In genomic region chr2:173170715-173171114, GRCm38 (mm10) we compare ENCODE assay signal across 9 mouse cellular contexts. TPM values are rescaled to one million over a fixed set of nuclear protein-coding genes. Genes with fewer than 3 reads are reported as not detected.
DNase-seq lines count a peak whose midpoint lies in the region; ATAC-seq and TF ChIP-seq lines count a peak whose summit lies in the region.
"Had no signal": no experiment of that assay in that cellular context is flagged by ENCODE, and none has a peak within 500 bp of the region (broad histone marks: within the 10 kb centered on the region; RNA-seq: fewer than 3 reads in every experiment).

No protein-coding gene starts in this region.

- no peak overlapping the region for H3K27ac ChIP-seq in forebrain, postnatal 0 days (ENCODE audit: low read depth, low read length)
- H3K27ac ChIP-seq in forebrain, embryonic 12.5 days, result no peak overlapping the region
- peak overlapping the region; percentile 97; the same call in 1 of the 2 replicates for H3K27ac ChIP-seq in midbrain, embryonic 12.5 days (replicated peaks)
- no peak overlapping the region for H3K27ac ChIP-seq in midbrain, embryonic 16.5 days (ENCODE audit: low read length)
- peak overlapping the region; percentile 42; the same call in 1 of the 2 replicates for H3K27ac ChIP-seq in kidney, embryonic 15.5 days
- 0 out of 2 replicates have a peak overlapping the region, but pooled peaks have one; percentile 67 for H3K27ac ChIP-seq in neural tube, embryonic 15.5 days (replicated peaks)
- H3K27ac ChIP-seq: liver, embryonic 15.5 days had no signal

- H3K4me3 ChIP-seq in forebrain, postnatal 0 days (ENCODE audit: low read depth, low read length), result no peak overlapping the region
- H3K4me3 ChIP-seq in forebrain, embryonic 12.5 days (replicated peaks), result no peak overlapping the region
- no peak overlapping the region for H3K4me3 ChIP-seq in midbrain, embryonic 12.5 days
- no peak overlapping the region for H3K4me3 ChIP-seq in midbrain, embryonic 16.5 days (ENCODE audit: low read depth, low read length)
- H3K4me3 ChIP-seq in kidney, embryonic 15.5 days (replicated peaks), result no peak overlapping the region
- H3K4me3 ChIP-seq in neural tube, embryonic 15.5 days (replicated peaks), result no peak overlapping the region
- H3K4me3 ChIP-seq: liver, embryonic 15.5 days had no signal

- no peaks in the 10 kb centered on the region for H3K9me3 ChIP-seq in forebrain, postnatal 0 days (ENCODE audit: low read length)
- no peaks in the 10 kb centered on the region for H3K9me3 ChIP-seq in forebrain, embryonic 12.5 days
- peaks cover 4% of the 10 kb centered on the region; the same call in 1 of the 2 replicates for H3K9me3 ChIP-seq in midbrain, embryonic 12.5 days
- H3K9me3 ChIP-seq in midbrain, embryonic 16.5 days (replicated peaks; ENCODE audit: control insufficient read depth, low read length, poor library complexity, severe bottlenecking), result no peaks in the 10 kb centered on the region
- H3K9me3 ChIP-seq in kidney, embryonic 15.5 days (replicated peaks), result no peaks in the 10 kb centered on the region; the same call in 1 of the 2 replicates
- no peaks in the 10 kb centered on the region for H3K9me3 ChIP-seq in neural tube, embryonic 15.5 days (replicated peaks)
- H3K9me3 ChIP-seq: liver, embryonic 15.5 days had no signal

- H3K9ac ChIP-seq in forebrain, postnatal 0 days, result no peak overlapping the region
- no peak overlapping the region for H3K9ac ChIP-seq in forebrain, embryonic 12.5 days
- no peak overlapping the region for H3K9ac ChIP-seq in midbrain, embryonic 12.5 days (replicated peaks)
- no peak overlapping the region for H3K9ac ChIP-seq in midbrain, embryonic 16.5 days (ENCODE audit: low read depth, low read length)
- H3K9ac ChIP-seq in kidney, embryonic 15.5 days, result no peak overlapping the region
- H3K9ac ChIP-seq in neural tube, embryonic 15.5 days (replicated peaks), result no peak overlapping the region
- H3K9ac ChIP-seq: liver, embryonic 15.5 days had no signal

- peaks cover 12% of the 10 kb centered on the region for H3K27me3 ChIP-seq in forebrain, postnatal 0 days (ENCODE audit: insufficient read depth, low read length)
- peaks cover 27% of the 10 kb centered on the region for H3K27me3 ChIP-seq in forebrain, embryonic 12.5 days
- no peaks in the 10 kb centered on the region; the same call in 1 of the 2 replicates for H3K27me3 ChIP-seq in midbrain, embryonic 12.5 days
- H3K27me3 ChIP-seq in midbrain, embryonic 16.5 days (ENCODE audit: control insufficient read depth, insufficient read depth, low read depth, low read length), result 0 out of 2 replicates have a peak, but pooled peaks cover 3% of the 10 kb centered on the region
- peaks cover 76% of the 10 kb centered on the region for H3K27me3 ChIP-seq in kidney, embryonic 15.5 days
- H3K27me3 ChIP-seq in neural tube, embryonic 15.5 days (replicated peaks), result peaks cover 8% of the 10 kb centered on the region; the same call in 1 of the 2 replicates

- no peak for ATAC-seq in forebrain, postnatal 0 days
- no peak for ATAC-seq in forebrain, embryonic 12.5 days (ENCODE audit: low FRiP score)
- ATAC-seq in midbrain, embryonic 12.5 days (ENCODE audit: low FRiP score, low read depth), result no peak
- no peak for ATAC-seq in midbrain, embryonic 16.5 days
- ATAC-seq in kidney, embryonic 15.5 days (replicated peaks; ENCODE audit: low FRiP score), result no peak
- no peak for ATAC-seq in neural tube, embryonic 15.5 days (ENCODE audit: low FRiP score)

- H3K4me1 ChIP-seq in forebrain, postnatal 0 days (ENCODE audit: insufficient read depth), result peaks cover 28% of the 10 kb centered on the region
- H3K4me1 ChIP-seq in forebrain, embryonic 12.5 days, result peaks cover 36% of the 10 kb centered on the region
- peaks cover 36% of the 10 kb centered on the region for H3K4me1 ChIP-seq in midbrain, embryonic 12.5 days
- peaks cover 28% of the 10 kb centered on the region for H3K4me1 ChIP-seq in midbrain, embryonic 16.5 days (ENCODE audit: control insufficient read depth, insufficient read depth, low read length)
- peaks cover 58% of the 10 kb centered on the region for H3K4me1 ChIP-seq in kidney, embryonic 15.5 days
- H3K4me1 ChIP-seq in neural tube, embryonic 15.5 days, result peaks cover 63% of the 10 kb centered on the region

- no peak for DNase-seq in forebrain, postnatal 0 days
- DNase-seq in natural killer cell, adult 2 months (ENCODE audit: low spot score in 2 of 2), result no peak
- DNase-seq in thymus, postnatal 10 days (ENCODE audit: low spot score in 2 of 2), result no peak

- H3K36me3 ChIP-seq in forebrain, postnatal 0 days (ENCODE audit: insufficient read depth), result no peaks in the 10 kb centered on the region
- H3K36me3 ChIP-seq in forebrain, embryonic 12.5 days (replicated peaks), result no peaks in the 10 kb centered on the region
- H3K36me3 ChIP-seq in midbrain, embryonic 12.5 days, result no peaks in the 10 kb centered on the region
- H3K36me3 ChIP-seq in midbrain, embryonic 16.5 days (ENCODE audit: control insufficient read depth, insufficient read depth, low read length), result no peaks in the 10 kb centered on the region
- no peaks in the 10 kb centered on the region for H3K36me3 ChIP-seq in kidney, embryonic 15.5 days
- no peaks in the 10 kb centered on the region for H3K36me3 ChIP-seq in neural tube, embryonic 15.5 days
- H3K36me3 ChIP-seq: liver, embryonic 15.5 days had no signal

- 63% methylated on average over 2 of the region's 2 CpGs for WGBS in forebrain, postnatal 0 days
- 60% methylated on average over 2 of the region's 2 CpGs for WGBS in forebrain, embryonic 12.5 days
- WGBS in midbrain, embryonic 12.5 days, result 65% methylated on average over 2 of the region's 2 CpGs
- WGBS in midbrain, embryonic 16.5 days, result 61% methylated on average over 2 of the region's 2 CpGs
- 55% methylated on average over 2 of the region's 2 CpGs for WGBS in kidney, embryonic 15.5 days
- WGBS in neural tube, embryonic 15.5 days, result 36% methylated on average over 2 of the region's 2 CpGs

- no peak overlapping the region for H3K4me2 ChIP-seq in forebrain, postnatal 0 days (ENCODE audit: low read depth)
- H3K4me2 ChIP-seq in forebrain, embryonic 12.5 days, result no peak overlapping the region
- H3K4me2 ChIP-seq in midbrain, embryonic 12.5 days (replicated peaks), result no peak overlapping the region
- no peak overlapping the region for H3K4me2 ChIP-seq in midbrain, embryonic 16.5 days (ENCODE audit: low read length)
- H3K4me2 ChIP-seq in kidney, embryonic 15.5 days, result no peak overlapping the region
- no peak overlapping the region for H3K4me2 ChIP-seq in neural tube, embryonic 15.5 days

- peak; percentile 42 for TF ChIP-seq CTCF in forebrain, postnatal 0 days (IDR thresholded peaks at IDR 0.05; ENCODE audit: low read depth)

RNA-seq across cellular contexts. Expression of gene Pck1, which starts 17.9 kb away (rescaled TPM):
- not detected in 2 replicates for total RNA-seq in forebrain, postnatal 0 days (2014; rRNA removed)
- not detected in 2 replicates for polyA plus RNA-seq in forebrain, postnatal 0 days (2015; fragmentation: Nextera tagmentation; extraction: Ambion mirVana)
- not detected in 2 replicates for polyA plus RNA-seq in forebrain, embryonic 12.5 days (2016; fragmentation: Nextera tagmentation; extraction: Ambion mirVana)
- polyA plus RNA-seq in midbrain, embryonic 12.5 days (2016; fragmentation: Nextera tagmentation; extraction: Ambion mirVana), result not detected in 2 replicates
- polyA plus RNA-seq in midbrain, embryonic 16.5 days (2015; fragmentation: Nextera tagmentation; extraction: Ambion mirVana), result not detected in 2 replicates
- 17.9 and 18.0 TPM in 2 replicates for polyA plus RNA-seq in kidney, embryonic 15.5 days (2015; fragmentation: Nextera tagmentation; extraction: Ambion mirVana)
- 0.34 TPM in 1 of 2 replicates, not detected in the other for polyA plus RNA-seq in neural tube, embryonic 15.5 days (2015; fragmentation: Nextera tagmentation; extraction: Ambion mirVana)

RNA-seq across cellular contexts. Expression of gene Zbp1, which starts 48.0 kb away (rescaled TPM):
- 0.52 TPM in 1 of 2 replicates, not detected in the other for total RNA-seq in forebrain, postnatal 0 days (2014; rRNA removed)
- polyA plus RNA-seq in forebrain, postnatal 0 days (2015; fragmentation: Nextera tagmentation; extraction: Ambion mirVana), result 0.44 and 0.45 TPM in 2 replicates
- polyA plus RNA-seq in forebrain, embryonic 12.5 days (2016; fragmentation: Nextera tagmentation; extraction: Ambion mirVana), result 0.34 TPM in 1 of 2 replicates, not detected in the other
- polyA plus RNA-seq in midbrain, embryonic 12.5 days (2016; fragmentation: Nextera tagmentation; extraction: Ambion mirVana), result 0.63 and 0.80 TPM in 2 replicates
- polyA plus RNA-seq in midbrain, embryonic 16.5 days (2015; fragmentation: Nextera tagmentation; extraction: Ambion mirVana), result 0.30 TPM in 1 of 2 replicates, not detected in the other
- polyA plus RNA-seq in kidney, embryonic 15.5 days (2015; fragmentation: Nextera tagmentation; extraction: Ambion mirVana), result 0.40 and 0.64 TPM in 2 replicates
- 0.08 and 3.6 TPM in 2 replicates for polyA plus RNA-seq in neural tube, embryonic 15.5 days (2015; fragmentation: Nextera tagmentation; extraction: Ambion mirVana)

RNA-seq across cellular contexts. Expression of gene Ctcfl, which starts 51.4 kb away (rescaled TPM):
- total RNA-seq in forebrain, postnatal 0 days (2014; rRNA removed), result not detected in 2 replicates
- polyA plus RNA-seq in forebrain, postnatal 0 days (2015; fragmentation: Nextera tagmentation; extraction: Ambion mirVana), result 0.06 TPM in 1 of 2 replicates, not detected in the other
- polyA plus RNA-seq in forebrain, embryonic 12.5 days (2016; fragmentation: Nextera tagmentation; extraction: Ambion mirVana), result 0.09 TPM in 1 of 2 replicates, not detected in the other
- 0.07 TPM in 1 of 2 replicates, not detected in the other for polyA plus RNA-seq in midbrain, embryonic 12.5 days (2016; fragmentation: Nextera tagmentation; extraction: Ambion mirVana)
- 0.06 and 0.11 TPM in 2 replicates for polyA plus RNA-seq in midbrain, embryonic 16.5 days (2015; fragmentation: Nextera tagmentation; extraction: Ambion mirVana)
- 0.12 and 0.21 TPM in 2 replicates for polyA plus RNA-seq in kidney, embryonic 15.5 days (2015; fragmentation: Nextera tagmentation; extraction: Ambion mirVana)
- polyA plus RNA-seq in neural tube, embryonic 15.5 days (2015; fragmentation: Nextera tagmentation; extraction: Ambion mirVana), result 0.09 and 0.10 TPM in 2 replicates

Comparison
In these comparisons a context has a peak if more than half of its experiments do, and no peak if none do; other contexts are left out.
1. H3K27ac ChIP-seq: peak in midbrain, embryonic 12.5 days (single experiment), kidney, embryonic 15.5 days (single experiment) and neural tube, embryonic 15.5 days (single experiment); none in forebrain, postnatal 0 days (single experiment), forebrain, embryonic 12.5 days (single experiment) and midbrain, embryonic 16.5 days (single experiment).
2. RNA of gene Pck1, which starts 17.9 kb away (polyA plus RNA-seq): 17.9 to 18.0 TPM in kidney, embryonic 15.5 days; not detected in midbrain, embryonic 12.5 days, 0.34 TPM in neural tube, embryonic 15.5 days, not detected in forebrain, postnatal 0 days, not detected in forebrain, embryonic 12.5 days and not detected in midbrain, embryonic 16.5 days; every median in the first group is over 10 times any median in the second.